Mouse (Mus musculus) common myeloid progenitor, adult 5-6 weeks (primary cell): ENCODE data around the gene Tbc1d9b. TPM values are rescaled to one million over a fixed set of nuclear protein-coding genes. Genes with fewer than 3 reads are reported as not detected.
A peak's percentile ranks its signal among the peaks of the same experiment; 100 is the strongest.

Source experiments
- ATAC-seq: replicated peaks from 2 replicates; pipeline ENCODE4 v1.8.0; 2016; ENCODE audit warnings: low read depth, mild to moderate bottlenecking, moderate TSS enrichment, inconsistent platforms; ENCODE audit not compliant: poor library complexity, severe bottlenecking
- total RNA-seq: library from RNA; stranded (forward); fragments of 200-1000, 187-1606 nt; gene quantifications from 2 replicates; pipeline ENCODE4 v1.2.3, GENCODE M21; 2017

The Tbc1d9b gene
- total RNA-seq, 1 experiment from 2014 or later, result 55.6 TPM

- ATAC-seq, result no peak
Observed at GRCm38 (mm10) chr11:50206037-50206436, 74.8 kb downstream of the Tbc1d9b start.

- ATAC-seq, result no peak
Observed at GRCm38 (mm10) chr11:50207344-50207743, 76.1 kb downstream of the Tbc1d9b start.

GRCm38 (mm10) chr11:50208039-50208438 is 76.8 kb downstream of the Tbc1d9b start:
- ATAC-seq, result no peak

GRCm38 (mm10) chr11:50210101-50210504 is 78.9 kb downstream of the Tbc1d9b start:
- peak; percentile 88 for ATAC-seq

GRCm38 (mm10) chr11:50210505-50211151 is 79.4 kb downstream of the Tbc1d9b start, which contains the start of the genes Sqstm1 and Mgat4b:
Gene Sqstm1, minus strand, starts transcription at chr11:50210827.
Gene Mgat4b, plus strand, starts transcription at chr11:50210890.
- peak; percentile 51 for ATAC-seq

DNA sequence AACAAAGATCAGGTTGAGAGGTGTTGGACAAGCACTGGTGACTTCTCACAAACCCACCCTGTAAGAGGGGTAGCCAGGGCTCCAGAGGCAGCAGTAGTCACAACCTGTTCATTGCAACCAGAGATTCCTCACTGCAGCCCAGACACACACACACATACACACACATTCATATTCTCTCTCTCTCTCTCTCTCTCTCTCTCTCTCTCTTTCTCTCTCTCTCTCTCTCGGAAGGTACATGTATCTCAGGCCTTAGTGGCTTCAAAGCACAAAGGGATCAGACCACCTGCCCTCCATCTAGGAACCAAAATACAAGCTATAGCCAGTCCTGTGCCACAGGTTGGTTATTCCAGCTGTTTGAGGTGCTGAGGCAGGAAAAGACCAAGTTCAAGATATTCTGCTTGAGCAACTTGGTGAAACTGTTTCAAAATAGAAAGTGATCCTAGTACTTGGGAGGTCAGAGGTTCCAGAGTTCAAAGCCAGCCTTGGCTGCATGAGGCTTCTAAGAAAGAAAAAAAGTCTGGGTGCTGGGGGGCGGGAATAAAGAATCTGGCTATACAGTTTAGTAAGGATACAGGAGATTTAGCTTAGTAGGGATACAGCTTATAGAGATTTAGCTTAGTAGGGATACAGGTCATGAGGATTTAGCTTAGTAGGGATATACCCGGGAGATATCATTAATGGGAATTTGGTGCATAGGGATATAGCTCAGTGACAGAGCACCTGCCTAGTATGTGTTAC is 80.3 kb downstream of the Tbc1d9b start:
- ATAC-seq, result no peak

DNA sequence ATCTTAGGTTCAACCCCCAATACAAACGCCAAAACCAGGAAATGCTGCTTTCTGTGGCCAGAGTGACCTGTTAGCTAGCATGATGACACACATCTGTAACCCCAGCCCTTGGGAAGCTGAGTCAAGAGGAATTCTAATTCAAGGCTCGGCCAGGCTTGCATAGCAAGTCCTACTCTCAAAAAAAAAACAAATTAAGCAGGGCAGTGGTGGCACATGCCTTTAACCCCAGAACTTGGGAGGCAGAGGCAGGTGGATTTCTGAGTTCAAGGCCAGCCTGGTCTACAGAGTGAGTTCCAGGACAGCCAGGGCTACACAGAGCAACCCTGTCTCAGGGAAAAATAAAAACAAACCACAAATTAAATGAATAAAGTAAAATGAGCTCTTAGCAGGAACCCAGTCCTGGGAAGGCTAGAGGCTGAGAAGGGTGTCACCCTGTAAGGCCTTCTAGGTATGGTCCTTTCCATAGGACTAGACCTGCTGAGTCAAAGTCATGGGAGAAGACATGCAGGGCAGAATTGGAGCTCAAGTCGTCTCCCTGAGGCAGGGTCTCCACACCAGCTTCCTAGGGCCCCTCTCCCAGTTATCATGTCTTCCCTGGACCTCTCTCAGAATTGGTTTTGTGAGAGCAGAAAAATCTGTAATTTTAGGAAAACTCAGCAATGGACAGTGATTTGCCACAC is 81.0 kb downstream of the Tbc1d9b start:
- ATAC-seq, result no peak

GRCm38 (mm10) chr11:50212848-50213758 is 81.9 kb downstream of the Tbc1d9b start:
- ATAC-seq, result no peak

- ATAC-seq, result no peak
Observed at GRCm38 (mm10) chr11:50214631-50215030, 83.4 kb downstream of the Tbc1d9b start.

DNA sequence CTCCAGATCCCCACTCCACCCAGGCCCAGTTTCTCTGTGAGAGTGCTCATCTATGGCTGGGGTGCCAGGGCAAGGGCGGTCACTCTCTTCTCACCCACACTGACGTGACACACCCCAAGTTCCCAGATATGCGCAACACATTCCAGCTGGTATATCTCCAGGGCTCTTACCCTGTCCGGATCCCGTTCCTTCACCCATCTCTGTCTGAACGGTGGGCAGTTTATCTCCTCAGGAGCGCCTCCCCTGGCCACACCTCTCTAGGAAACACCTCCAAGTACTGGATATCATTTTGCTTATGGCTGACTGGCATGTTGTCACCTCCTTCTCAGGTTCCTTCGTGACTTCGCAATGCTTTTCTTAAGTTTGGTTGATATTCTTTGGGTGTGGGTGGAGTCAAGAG is 84.4 kb downstream of the Tbc1d9b start:
- ATAC-seq, result no peak

GRCm38 (mm10) chr11:50216724-50217366 is 85.6 kb downstream of the Tbc1d9b start:
- ATAC-seq, result no peak

DNA sequence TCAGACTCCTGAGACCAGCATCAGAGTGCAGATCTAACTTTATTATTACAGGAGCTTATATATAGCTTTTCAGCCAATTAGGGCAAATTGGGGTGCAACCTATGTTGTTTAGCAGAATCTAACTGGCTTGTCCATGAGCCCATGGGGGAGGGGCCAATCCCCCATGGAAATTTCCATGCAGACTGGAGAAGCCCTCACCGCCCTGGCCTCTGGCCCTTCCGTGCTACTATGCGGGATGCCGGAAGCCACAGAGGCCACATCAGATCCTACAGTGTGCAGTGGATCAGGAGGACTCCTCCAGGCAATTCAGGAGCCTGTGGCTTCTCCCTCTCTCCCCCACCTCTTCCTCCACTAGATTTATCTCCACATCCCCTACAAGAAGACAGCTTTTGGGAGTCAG is 86.6 kb downstream of the Tbc1d9b start:
- no peak for ATAC-seq

GRCm38 (mm10) chr11:50219833-50220232 is 88.6 kb downstream of the Tbc1d9b start:
- no peak for ATAC-seq

Other genes starting within 250 kb of the Tbc1d9b start
- gene Rasgef1c, start 229.6 kb upstream of the Tbc1d9b start, total RNA-seq, result 0.59 and 0.68 TPM in 2 replicates
- 226 and 240 TPM in 2 replicates for gene Rnf130, start 106.0 kb upstream of the Tbc1d9b start, total RNA-seq
- 9.1 and 11.9 TPM in 2 replicates for gene Mrnip, start 43.0 kb downstream of the Tbc1d9b start, total RNA-seq
- gene Sqstm1, start 79.4 kb downstream of the Tbc1d9b start, total RNA-seq, result 246 and 349 TPM in 2 replicates
- gene Mgat4b, start 79.5 kb downstream of the Tbc1d9b start, total RNA-seq, result 14.1 and 16.4 TPM in 2 replicates
- 3.6 and 5.0 TPM in 2 replicates for gene Ltc4s, start 107.2 kb downstream of the Tbc1d9b start, total RNA-seq
- 6.4 and 9.0 TPM in 2 replicates for gene Maml1, start 160.9 kb downstream of the Tbc1d9b start, total RNA-seq
- 1,004 and 1,241 TPM in 2 replicates for gene Canx, start 194.3 kb downstream of the Tbc1d9b start, total RNA-seq
- not detected in 2 replicates for gene Cby3, start 223.1 kb downstream of the Tbc1d9b start, total RNA-seq
- 987 and 1,045 TPM in 2 replicates for gene Hnrnph1, start 245.6 kb downstream of the Tbc1d9b start, total RNA-seq